In genomic region chr2:172143269-172143668, GRCm38 (mm10) we compare ENCODE assay signal across 23 mouse cellular contexts.
DNase-seq lines count a peak whose midpoint lies in the region; ATAC-seq and TF ChIP-seq lines count a peak whose summit lies in the region.
"Had no signal": no experiment of that assay in that cellular context is flagged by ENCODE, and none has a peak within 500 bp of the region (broad histone marks: within the 10 kb centered on the region; RNA-seq: fewer than 3 reads in every experiment).

No protein-coding gene starts in this region.

- no peak for ATAC-seq in kidney, postnatal 0 days (replicated peaks; ENCODE audit: low FRiP score, low read depth)
- ATAC-seq: activated CD4-positive, CD25-positive, alpha-beta regulatory T cell, adult 4 months; forebrain, embryonic 14.5 days; lung, postnatal 0 days had no signal

- WGBS in kidney, postnatal 0 days, result 34% methylated on average over 9 of the region's 9 CpGs
- WGBS in kidney, adult 2 months, result 26% methylated on average over 9 of the region's 9 CpGs

- no peaks in the 10 kb centered on the region for H3K27me3 ChIP-seq in kidney, postnatal 0 days (ENCODE audit: insufficient read depth, low read length)
- H3K27me3 ChIP-seq in kidney, adult 2 months (replicated peaks; ENCODE audit: control insufficient read depth, insufficient read depth, low read length), result no peaks in the 10 kb centered on the region; the same call in 1 of the 2 replicates
- H3K27me3 ChIP-seq: embryonic facial prominence, embryonic 12.5 days; heart, embryonic 13.5 days; midbrain, embryonic 12.5 days; neural tube, embryonic 13.5 days had no signal

- peak; percentile 38 to 43 for DNase-seq in adrenal gland, adult (ENCODE audit: inconsistent age in 2 of 2, low spot score in 1 of 2)
- no peak for DNase-seq in adrenal gland, postnatal 4 days (ENCODE audit: low spot score in 2 of 2)
- DNase-seq in kidney, postnatal 0 days (ENCODE audit: low spot score), result peak; percentile 4
- no peak for DNase-seq in kidney, adult 2 months
- DNase-seq in embryo, embryonic 10.5 days (ENCODE audit: low spot score), result peak; percentile 80
- peak; percentile 71 for DNase-seq in mesoderm, embryonic 11.5 days (ENCODE audit: low read depth, low spot score)
- no peak for DNase-seq in urinary bladder, postnatal 10 days (ENCODE audit: low spot score)
- DNase-seq in gastrocnemius, adult 18-20 months (ENCODE audit: low spot score), result no peak
- DNase-seq: cerebellum, postnatal 10 days; heart, postnatal 4 days; kidney, adult 9 months; liver; spleen, adult 18-20 months; thymus, postnatal 4 days had no signal

- TF ChIP-seq CTCF in kidney, postnatal 0 days (IDR thresholded peaks at IDR 0.05; ENCODE audit: low read depth), result no peak
- TF ChIP-seq CTCF in kidney, adult 2 months (conservative IDR thresholded peaks at IDR 0.05; ENCODE audit: insufficient read depth, insufficient read length, low read depth, low read length), result no peak

- no peaks in the 10 kb centered on the region for H3K9me3 ChIP-seq in kidney, postnatal 0 days (replicated peaks; ENCODE audit: low read length)
- H3K9me3 ChIP-seq: embryonic facial prominence, embryonic 12.5 days; neural tube, embryonic 13.5 days had no signal

- no peak overlapping the region for H3K9ac ChIP-seq in kidney, postnatal 0 days (ENCODE audit: low read depth, low read length)
- H3K9ac ChIP-seq: embryonic facial prominence, embryonic 12.5 days; heart, embryonic 13.5 days; midbrain, embryonic 12.5 days; neural tube, embryonic 13.5 days had no signal

- H3K4me3 ChIP-seq in kidney, postnatal 0 days (replicated peaks; ENCODE audit: low read depth, low read length), result no peak overlapping the region
- no peak overlapping the region for H3K4me3 ChIP-seq in kidney, adult 2 months (ENCODE audit: insufficient read depth, low read depth, low read length)
- H3K4me3 ChIP-seq: embryonic facial prominence, embryonic 12.5 days; erythroblast, embryonic 14.5 days; heart, embryonic 13.5 days; layer of hippocampus, adult 2 months; midbrain, embryonic 12.5 days; neural tube, embryonic 13.5 days had no signal

- no peak for TF ChIP-seq POLR2A in kidney, adult 2 months (IDR thresholded peaks at IDR 0.05; ENCODE audit: low read depth, low read length)

- H3K36me3 ChIP-seq in kidney, postnatal 0 days (ENCODE audit: insufficient read depth, low read length), result no peaks in the 10 kb centered on the region
- no peaks in the 10 kb centered on the region for H3K36me3 ChIP-seq in kidney, adult 2 months (ENCODE audit: control insufficient read depth, insufficient read depth, low read length)
- H3K36me3 ChIP-seq: embryonic facial prominence, embryonic 12.5 days; heart, embryonic 13.5 days; midbrain, embryonic 12.5 days; neural tube, embryonic 13.5 days had no signal

- H3K4me2 ChIP-seq in kidney, postnatal 0 days (ENCODE audit: low read length), result no peak overlapping the region
- H3K4me2 ChIP-seq: embryonic facial prominence, embryonic 12.5 days; heart, embryonic 13.5 days; midbrain, embryonic 12.5 days; neural tube, embryonic 13.5 days had no signal

- no peaks in the 10 kb centered on the region for H3K4me1 ChIP-seq in kidney, postnatal 0 days (replicated peaks; ENCODE audit: insufficient read depth, low read length)
- no peaks in the 10 kb centered on the region for H3K4me1 ChIP-seq in kidney, adult 2 months (ENCODE audit: control insufficient read depth, insufficient read depth, low read length)
- H3K4me1 ChIP-seq: embryonic facial prominence, embryonic 12.5 days; heart, embryonic 13.5 days had no signal

- H3K27ac ChIP-seq in kidney, postnatal 0 days, result no peak overlapping the region
- no peak overlapping the region for H3K27ac ChIP-seq in kidney, adult 2 months (ENCODE audit: insufficient read depth, low read depth, low read length)
- H3K27ac ChIP-seq: embryonic facial prominence, embryonic 12.5 days; heart, embryonic 13.5 days; layer of hippocampus, adult 2 months; midbrain, embryonic 12.5 days; neural tube, embryonic 13.5 days had no signal

Comparison
In these comparisons a context has a peak if more than half of its experiments do, and no peak if none do; other contexts are left out.
1. DNase-seq: peak in adrenal gland, adult (2 of 2), kidney, postnatal 0 days (single experiment), embryo, embryonic 10.5 days (single experiment) and mesoderm, embryonic 11.5 days (single experiment); none in adrenal gland, postnatal 4 days (0 of 2), kidney, adult 2 months (single experiment), urinary bladder, postnatal 10 days (single experiment) and gastrocnemius, adult 18-20 months (single experiment).